18 mouse cellular contexts compared by ENCODE assay signal in the genomic region with DNA sequence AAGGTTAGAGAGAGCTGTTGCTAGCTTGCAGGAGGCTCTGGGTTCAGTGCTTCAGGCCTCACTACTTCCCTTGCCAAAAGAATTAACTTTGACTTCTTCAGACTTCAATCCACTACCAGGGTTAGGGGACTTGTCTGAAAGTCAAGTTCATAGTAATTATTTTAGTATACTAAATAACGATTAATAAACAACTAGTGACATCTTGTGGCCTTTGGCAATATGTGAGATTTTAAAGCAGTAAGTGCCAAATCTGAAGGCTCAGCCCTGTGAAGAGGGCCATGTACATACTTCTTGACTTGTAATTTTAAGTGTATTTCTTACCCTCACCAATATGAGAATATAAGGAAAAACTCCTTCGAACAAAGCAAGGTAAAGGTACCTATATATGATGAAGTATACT.
A peak's percentile ranks its signal among the peaks of the same experiment; 100 is the strongest.
DNase-seq lines count a peak whose midpoint lies in the region; TF ChIP-seq lines count a peak whose summit lies in the region.
"Had no signal": no experiment of that assay in that cellular context is flagged by ENCODE, and none has a peak within 500 bp of the region (broad histone marks: within the 10 kb centered on the region; RNA-seq: fewer than 3 reads in every experiment).

No protein-coding gene starts in this region.

- intact Hi-C loops in gastrocnemius, adult 2 months (cut with DNase I), result loop anchor here (5.0 kb wide), 1 partner anchor 190 kb away; no protein-coding TSS in a partner anchor

- no peak overlapping the region for H3K4me3 ChIP-seq in gastrocnemius, adult 2 months
- no peak overlapping the region for H3K4me3 ChIP-seq in layer of hippocampus, adult 2 months
- H3K4me3 ChIP-seq: lung, embryonic 15.5 days; neural tube, embryonic 12.5 days had no signal

- TF ChIP-seq POLR2A in brain, embryonic 14.5 days (IDR thresholded peaks at IDR 0.05; ENCODE audit: borderline replicate concordance, extremely low read depth, insufficient read depth, insufficient read length, poor library complexity, severe bottlenecking), result no peak

- peak; percentile 16; the same call in 1 of the 2 replicates for TF ChIP-seq CTCF in gastrocnemius, adult 2 months (IDR thresholded peaks at IDR 0.05)
- peak; percentile 71 for TF ChIP-seq CTCF in layer of hippocampus, adult 2 months (conservative IDR thresholded peaks at IDR 0.05)
- TF ChIP-seq CTCF in brain, embryonic 14.5 days (IDR thresholded peaks at IDR 0.05; ENCODE audit: borderline replicate concordance, extremely low read depth, insufficient read depth, insufficient read length), result no peak

- DNase-seq in gastrocnemius, adult 2 months, result no peak
- DNase-seq in gastrocnemius, adult 18-20 months (ENCODE audit: low spot score), result no peak
- DNase-seq in layer of hippocampus, adult 2 months (ENCODE audit: low spot score in 2 of 2), result no peak
- DNase-seq in layer of hippocampus, postnatal 14 days (ENCODE audit: low spot score in 2 of 2), result no peak
- DNase-seq in 3T3-L1 (ENCODE audit: low read depth, low spot score), result peak; percentile 21
- DNase-seq in brain, embryonic 14.5 days (ENCODE audit: low read depth), result peak; percentile 51
- DNase-seq in spleen, postnatal 10 days (ENCODE audit: low spot score in 2 of 2), result no peak
- no peak for DNase-seq in spleen, postnatal 4 days (ENCODE audit: low spot score in 2 of 2)
- DNase-seq: cerebellum, adult 11 months; embryo, embryonic 11 days; gastrocnemius, postnatal 10 days; heart, adult 18-20 months; heart, postnatal 10 days; kidney, adult 2 months; kidney, postnatal 4 days; thymus, adult 2 months had no signal

- no peak overlapping the region for H3K27ac ChIP-seq in gastrocnemius, adult 2 months
- no peak overlapping the region for H3K27ac ChIP-seq in layer of hippocampus, adult 2 months
- H3K27ac ChIP-seq: lung, embryonic 15.5 days; neural tube, embryonic 12.5 days had no signal

Comparison
In these comparisons a context has a peak if more than half of its experiments do, and no peak if none do; other contexts are left out.
1. DNase-seq: peak in 3T3-L1 (single experiment) and brain, embryonic 14.5 days (single experiment); none in gastrocnemius, adult 2 months (single experiment), gastrocnemius, adult 18-20 months (single experiment), layer of hippocampus, adult 2 months (0 of 2), layer of hippocampus, postnatal 14 days (0 of 2), spleen, postnatal 10 days (0 of 2) and spleen, postnatal 4 days (0 of 2).